Mouse (Mus musculus) adrenal gland, adult (tissue): ENCODE measurements around the gene H2-Q7.
"Not testable (repeated sequence)": the region's sequence is repeated elsewhere in the genome, so short reads cannot be mapped to it uniquely, and the experiment has no call there.

Experiments used
- DNase-seq, 2 experiments: peaks; one replicate each; pipeline ENCODE4 v3.0.0; 2022 to 2023; ENCODE audit warnings: low spot score in 1 of 2; ENCODE audit not compliant: inconsistent age in 2 of 2

The H2-Q7 gene

GRCm38 (mm10) chr17:35438885-35439284 is at the start of gene H2-Q7:
Gene H2-Q7, plus strand, starts transcription at chr17:35439155.
- DNase-seq: peak; percentile 85 to 96

- DNase-seq: peak in 1 of 2 experiments; percentile 57
Measured at GRCm38 (mm10) chr17:35389796-35390195, 49.2 kb upstream of the H2-Q7 start.

DNA sequence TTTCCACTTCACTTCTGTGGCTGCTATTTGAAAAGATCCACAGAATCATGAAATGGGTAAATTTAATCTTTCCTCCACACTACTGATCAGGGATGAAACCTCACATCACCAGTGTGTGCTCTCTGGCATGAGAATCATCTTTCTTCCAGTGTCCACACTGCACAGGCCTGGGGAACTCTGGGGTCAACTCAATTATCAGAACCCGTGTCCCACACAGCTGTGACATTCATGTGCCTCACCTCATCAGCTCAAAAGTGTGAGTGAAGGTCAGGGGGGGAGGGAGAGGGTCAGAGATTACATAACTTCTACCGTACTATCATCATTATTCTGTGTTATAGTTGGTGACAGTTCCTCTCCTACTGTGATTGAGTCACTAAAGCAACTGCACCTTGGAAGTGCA is 46.3 kb upstream of the H2-Q7 start:
- not testable (repeated sequence) for DNase-seq

DNA sequence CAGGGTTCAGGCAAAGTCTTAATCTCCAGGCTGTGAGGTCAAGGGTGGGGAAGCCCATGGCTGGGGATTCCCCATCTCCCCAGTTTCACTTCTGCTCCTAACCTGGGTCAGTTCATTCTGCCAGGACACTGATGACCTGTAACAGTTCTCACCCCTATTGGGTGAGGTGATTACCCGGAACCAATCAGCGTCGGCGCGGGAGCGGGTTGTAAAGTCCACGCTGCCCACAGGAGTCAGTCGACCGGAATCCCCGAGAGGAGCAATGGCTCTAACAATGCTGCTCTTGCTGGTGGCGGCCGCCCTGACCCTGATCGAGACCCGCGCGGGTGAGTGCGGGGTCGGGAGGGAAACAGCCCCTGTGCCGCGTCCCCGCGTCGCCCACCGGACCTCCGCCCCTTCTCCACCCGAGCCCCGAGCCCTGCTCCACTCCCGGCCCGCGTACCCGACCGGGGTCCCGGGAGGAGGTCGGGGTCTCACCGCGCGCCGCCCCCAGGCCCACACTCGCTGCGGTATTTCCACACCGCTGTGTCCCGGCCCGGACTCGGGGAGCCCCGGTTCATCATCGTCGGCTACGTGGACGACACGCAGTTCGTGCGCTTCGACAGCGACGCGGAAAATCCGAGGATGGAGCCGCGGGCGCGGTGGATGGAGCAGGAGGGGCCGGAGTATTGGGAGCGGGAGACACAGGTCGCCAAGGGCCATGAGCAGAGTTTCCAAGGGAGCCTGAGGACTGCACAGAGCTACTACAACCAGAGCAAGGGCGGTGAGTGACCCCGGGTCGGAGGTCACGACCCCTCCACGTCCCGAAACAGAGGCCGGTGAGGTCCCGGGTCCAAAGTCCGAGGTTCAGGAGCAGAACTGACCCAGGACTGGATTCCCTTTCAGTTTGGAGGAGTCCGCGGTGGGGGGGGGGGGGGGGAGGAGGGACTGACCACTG is 44.8 kb upstream of the H2-Q7 start:
- DNase-seq: peak; percentile 35 to 59

- DNase-seq: not testable (repeated sequence)
Measured at GRCm38 (mm10) chr17:35396956-35397355, 42.0 kb upstream of the H2-Q7 start.

DNA sequence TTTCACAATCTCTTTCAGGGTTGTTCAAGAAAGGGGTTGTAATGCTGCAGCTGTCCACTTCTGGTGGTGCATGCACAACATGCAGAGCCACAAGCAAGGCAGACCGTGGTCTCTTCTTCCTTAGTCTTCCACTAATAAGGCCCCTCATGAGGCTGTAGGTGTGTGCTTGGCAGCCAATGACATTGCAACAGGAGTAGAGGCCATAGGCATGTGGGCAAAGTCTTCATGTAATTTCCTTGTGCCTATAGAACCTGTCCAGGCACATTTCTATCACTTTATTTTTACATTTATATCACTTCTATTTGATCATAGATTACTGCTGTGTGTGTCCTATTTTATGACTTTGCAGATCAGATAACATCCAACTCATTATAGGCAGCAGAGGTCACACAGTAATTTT is 25.9 kb upstream of the H2-Q7 start:
- DNase-seq: not testable (repeated sequence)

- DNase-seq: not testable (repeated sequence)
Measured at GRCm38 (mm10) chr17:35415273-35416129, 23.5 kb upstream of the H2-Q7 start.

DNA sequence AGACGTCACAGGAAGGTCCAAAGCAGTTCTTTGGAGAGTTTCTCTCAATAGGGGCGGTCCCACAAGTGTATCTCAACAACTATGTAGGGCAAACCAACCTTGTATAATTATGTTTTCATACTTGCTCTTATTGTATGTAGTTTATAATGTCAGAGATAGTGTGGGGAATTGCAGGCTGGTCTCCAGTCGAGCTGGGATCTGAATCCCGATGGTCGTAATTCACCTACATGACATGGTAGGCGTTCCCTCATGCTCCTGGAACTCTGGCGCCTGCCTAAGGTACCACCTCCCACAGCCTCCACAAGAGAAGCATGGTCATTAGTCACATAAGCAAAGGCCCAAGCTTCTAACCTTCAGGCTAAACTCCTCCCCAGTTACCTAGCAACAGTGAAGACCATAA is 20.2 kb upstream of the H2-Q7 start:
- DNase-seq: no peak

GRCm38 (mm10) chr17:35419564-35419963 is 19.4 kb upstream of the H2-Q7 start:
- not testable (repeated sequence) for DNase-seq

DNA sequence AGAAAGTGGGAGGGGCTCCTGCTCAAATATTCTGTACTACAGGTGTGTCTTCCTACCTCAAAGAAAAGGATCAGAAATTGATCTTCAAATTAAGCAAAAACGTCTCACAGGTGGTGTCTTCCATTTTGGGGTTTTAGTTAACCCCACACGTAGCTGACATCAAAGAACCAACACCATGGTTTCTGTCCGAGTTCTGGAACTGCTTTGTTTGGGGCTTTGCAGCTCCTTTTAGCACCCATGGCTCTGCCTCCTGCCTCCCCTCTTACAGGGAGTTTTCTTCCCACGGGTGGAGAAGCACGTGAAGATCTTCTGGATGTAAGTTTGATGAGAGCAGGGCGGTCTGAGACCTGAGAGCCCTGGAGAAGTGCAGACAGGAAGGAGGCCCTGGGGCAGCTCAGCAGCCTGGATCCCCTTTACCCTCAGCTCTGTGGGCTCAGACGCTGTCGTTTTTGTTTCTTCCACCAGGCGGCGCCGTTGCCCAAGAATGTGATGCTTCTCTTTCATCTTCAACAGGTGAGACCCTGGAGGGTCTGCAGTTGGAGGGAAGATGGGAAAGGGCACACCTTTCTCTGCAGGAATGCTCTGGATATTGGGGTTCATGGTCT is 18.6 kb upstream of the H2-Q7 start:
- peak in 1 of 2 experiments; percentile 80 for DNase-seq

GRCm38 (mm10) chr17:35421331-35421730 is 17.6 kb upstream of the H2-Q7 start:
- DNase-seq: not testable (repeated sequence)

DNA sequence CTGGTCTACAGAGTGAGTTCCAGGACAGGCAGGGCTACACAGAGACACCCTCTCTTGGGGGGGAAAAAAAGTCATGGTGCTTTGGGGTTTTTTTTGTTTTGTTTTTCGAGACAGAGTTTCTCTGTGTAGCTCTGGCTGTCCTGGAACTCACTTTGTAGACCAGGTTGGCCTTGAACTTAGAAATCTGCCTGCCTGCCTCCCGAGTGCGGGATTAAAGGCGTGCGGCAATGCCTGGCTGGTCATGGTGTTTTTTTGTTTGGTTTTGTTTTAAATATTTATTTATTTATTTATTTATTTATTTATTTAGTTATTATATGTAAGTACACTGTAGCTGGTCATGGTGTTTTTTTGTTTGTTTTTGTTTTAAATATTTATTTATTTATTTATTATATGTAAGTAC is 16.6 kb upstream of the H2-Q7 start:
- not testable (repeated sequence) for DNase-seq

DNA sequence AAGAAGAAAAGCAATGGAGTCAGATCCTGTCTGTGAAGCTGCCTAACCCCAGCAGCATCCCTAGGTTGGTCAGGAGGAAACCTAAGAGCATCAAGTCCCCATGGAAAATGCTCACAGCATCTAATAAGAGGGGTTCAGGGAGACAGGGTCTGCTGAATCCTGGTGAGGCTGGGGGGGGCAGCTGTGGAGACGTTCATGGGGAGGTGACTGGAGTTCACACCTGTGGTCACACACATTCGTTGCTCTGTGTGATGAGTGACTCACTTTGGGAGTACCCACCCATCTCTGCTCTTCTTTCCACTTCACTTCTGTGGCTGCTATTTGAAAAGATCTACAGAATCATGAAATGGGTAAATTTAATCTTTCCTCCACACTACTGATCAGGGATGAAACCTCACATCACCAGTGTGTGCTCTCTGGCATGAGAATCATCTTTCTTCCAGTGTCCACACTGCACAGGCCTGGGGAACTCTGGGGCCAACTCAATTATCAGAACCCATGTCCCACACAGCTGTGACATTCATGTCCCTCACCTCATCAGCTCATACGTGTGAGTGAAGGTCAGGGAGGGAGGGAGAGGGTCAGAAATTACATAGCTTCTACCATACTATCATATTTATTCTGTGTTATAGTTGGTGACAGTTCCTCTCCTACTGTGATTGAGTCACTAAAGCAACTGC is 15.7 kb upstream of the H2-Q7 start:
- DNase-seq: not testable (repeated sequence)

DNA sequence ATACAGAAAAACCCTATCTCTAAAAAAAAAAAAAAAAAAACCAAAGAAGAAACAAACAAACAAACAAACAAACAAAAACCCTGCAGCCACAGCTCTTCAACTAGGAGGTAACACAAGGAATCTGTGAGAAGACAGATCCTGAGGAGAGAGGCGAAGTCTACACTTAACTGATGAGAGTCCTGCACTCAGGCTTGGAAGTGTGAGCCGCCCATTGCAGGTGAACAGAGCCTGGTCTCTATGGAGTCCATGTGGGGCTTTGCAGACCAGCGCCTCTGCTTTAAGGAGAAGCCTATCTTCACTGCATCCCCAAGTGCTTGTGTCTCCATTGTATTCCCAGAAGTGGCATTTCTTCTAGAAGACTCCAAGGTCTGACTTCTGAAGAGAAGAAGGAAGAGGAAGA is 14.8 kb upstream of the H2-Q7 start:
- not testable (repeated sequence) for DNase-seq

- peak; percentile 82 to 90 for DNase-seq
Measured at GRCm38 (mm10) chr17:35424624-35425416, 14.1 kb upstream of the H2-Q7 start, which contains the start of gene H2-Q6. Gene H2-Q6, plus strand, starts transcription at chr17:35424850.

DNA sequence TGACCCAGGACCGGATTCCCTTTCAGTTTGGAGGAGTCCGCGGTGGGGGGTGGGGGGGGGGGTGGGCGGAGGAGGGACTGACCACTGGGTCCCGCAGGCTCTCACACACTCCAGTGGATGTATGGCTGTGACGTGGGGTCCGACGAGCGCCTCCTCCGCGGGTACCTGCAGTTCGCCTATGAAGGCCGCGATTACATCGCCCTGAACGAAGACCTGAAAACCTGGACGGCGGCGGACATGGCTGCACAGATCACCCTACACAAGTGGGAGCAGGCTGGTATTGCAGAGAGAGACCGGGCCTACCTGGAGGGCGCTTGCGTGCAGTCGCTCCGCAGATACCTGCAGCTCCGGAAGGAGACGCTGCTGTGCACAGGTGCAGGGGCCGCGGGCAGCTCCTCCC is 13.5 kb upstream of the H2-Q7 start:
- DNase-seq: peak in 1 of 2 experiments; percentile 48

GRCm38 (mm10) chr17:35428883-35429282 is 10.1 kb upstream of the H2-Q7 start:
- not testable (repeated sequence) for DNase-seq

DNA sequence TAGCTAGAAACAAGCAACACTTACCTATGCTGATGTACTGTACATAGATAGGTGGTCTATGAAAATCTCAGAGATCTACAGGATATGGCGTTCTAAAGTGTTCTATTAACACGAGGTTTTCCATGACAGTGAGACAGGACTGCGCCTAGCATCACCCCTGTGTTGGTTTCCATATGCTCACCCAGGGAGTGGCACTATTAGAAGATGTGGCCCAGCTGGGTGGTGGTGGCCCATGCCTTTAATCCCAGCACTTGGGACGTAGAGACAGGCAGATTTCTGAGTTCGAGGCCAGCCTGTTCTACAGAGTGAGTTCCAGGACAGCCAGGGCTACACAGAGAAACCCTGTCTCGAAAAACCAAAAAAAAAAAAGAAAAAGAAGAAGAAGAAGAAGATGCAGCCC is 8.3 kb upstream of the H2-Q7 start:
- DNase-seq: not testable (repeated sequence)

DNA sequence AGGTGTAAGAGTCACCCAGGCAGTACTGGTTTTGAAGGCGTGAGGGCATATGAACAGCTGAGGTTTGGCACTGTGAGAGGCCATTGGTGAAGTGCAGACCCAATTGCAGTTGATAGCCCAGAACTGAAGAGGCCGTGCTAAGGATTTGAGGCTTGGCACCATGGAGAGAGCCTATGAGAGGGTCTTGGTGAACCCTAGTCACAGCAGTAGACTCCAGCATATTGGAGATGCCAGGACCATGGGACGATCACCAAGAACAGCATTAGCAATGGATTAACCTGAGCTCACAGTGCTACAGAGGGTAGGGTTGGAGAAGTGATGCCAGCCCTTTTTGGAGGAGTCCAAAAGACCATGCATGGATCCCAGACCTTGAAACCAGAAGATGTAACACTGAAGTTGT is 6.8 kb upstream of the H2-Q7 start:
- DNase-seq: not testable (repeated sequence)

- DNase-seq: peak in 1 of 2 experiments; percentile 72
Measured at GRCm38 (mm10) chr17:35434836-35435235, 4.1 kb upstream of the H2-Q7 start.
